Mouse (Mus musculus): Measurements from ENCODE around the gene Kat7. TPM values are rescaled to one million over a fixed set of nuclear protein-coding genes. Genes with fewer than 3 reads are reported as not detected.

Gene Kat7
- total RNA-seq, 2 experiments from 2014 or later = 33.8 to 41.5 TPM

GRCm38 (mm10) chr11:95293017-95293624, 16.9 kb downstream of the Kat7 start:
- ATAC-seq (replicated peaks; ENCODE audit: low FRiP score, poor library complexity, severe bottlenecking) = no peak

- ATAC-seq (replicated peaks; ENCODE audit: low FRiP score, poor library complexity, severe bottlenecking) = no peak
Observed at GRCm38 (mm10) chr11:95291998-95292397, 18.0 kb downstream of the Kat7 start.

- no peak for ATAC-seq (replicated peaks; ENCODE audit: low FRiP score, poor library complexity, severe bottlenecking)
Observed at GRCm38 (mm10) chr11:95282331-95282730, 27.7 kb downstream of the Kat7 start.

DNA sequence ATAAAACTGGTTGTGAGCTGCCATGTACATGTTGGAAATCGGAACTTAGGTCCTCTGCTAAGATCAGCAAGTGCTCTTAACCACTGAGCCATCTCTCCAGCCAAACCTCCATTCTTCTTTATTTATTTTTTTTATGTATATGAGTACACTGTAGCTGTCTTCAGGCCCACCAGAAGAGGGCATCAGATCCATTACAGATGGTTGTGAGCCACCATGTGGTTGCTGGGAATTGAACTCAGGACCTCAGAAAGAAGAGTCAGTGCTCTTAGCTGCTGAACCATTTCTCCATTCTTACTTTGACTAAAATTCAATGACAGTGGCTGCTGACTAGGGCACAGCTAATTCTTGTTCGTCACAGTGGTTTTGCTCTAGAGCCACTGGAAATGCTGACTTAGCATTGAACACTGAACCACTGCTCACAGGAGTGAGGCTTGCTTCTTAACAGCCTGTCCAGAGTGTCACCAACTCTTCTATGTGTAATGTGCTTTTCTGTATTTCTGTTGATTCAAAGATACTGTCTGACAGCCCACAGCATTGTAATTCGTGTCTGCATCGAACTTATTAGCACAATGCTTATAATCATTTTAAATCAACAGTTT, 30.9 kb downstream of the Kat7 start:
- no peak for ATAC-seq (replicated peaks; ENCODE audit: low FRiP score, poor library complexity, severe bottlenecking)

DNA sequence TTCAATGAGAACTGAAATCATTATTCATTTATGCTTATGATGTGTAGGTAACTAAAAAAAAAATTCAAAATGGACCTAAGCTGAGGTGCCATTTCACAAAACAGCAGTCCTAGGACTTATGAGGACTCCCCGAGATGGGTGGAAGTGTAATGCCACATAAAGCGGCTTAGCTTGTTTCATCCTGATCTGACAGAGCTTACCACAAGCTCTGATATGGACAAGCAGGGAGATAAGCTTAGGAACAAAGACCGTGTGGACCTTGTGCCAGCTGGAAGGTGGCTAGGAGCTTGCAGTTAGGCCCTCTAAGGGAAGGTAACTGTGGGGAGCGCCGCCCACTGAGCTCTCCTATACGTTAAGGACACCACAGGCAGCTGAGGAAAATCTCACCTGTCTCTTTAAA, 34.0 kb downstream of the Kat7 start:
- no peak for ATAC-seq (replicated peaks; ENCODE audit: low FRiP score, poor library complexity, severe bottlenecking)

GRCm38 (mm10) chr11:95274613-95275012, 35.4 kb downstream of the Kat7 start:
- ATAC-seq (replicated peaks; ENCODE audit: low FRiP score, poor library complexity, severe bottlenecking) = no peak

- no peak for ATAC-seq (replicated peaks; ENCODE audit: low FRiP score, poor library complexity, severe bottlenecking)
Observed at GRCm38 (mm10) chr11:95273661-95274060, 36.4 kb downstream of the Kat7 start.

- no peak for ATAC-seq (replicated peaks; ENCODE audit: low FRiP score, poor library complexity, severe bottlenecking)
Observed at GRCm38 (mm10) chr11:95266540-95267245, 43.4 kb downstream of the Kat7 start.

DNA sequence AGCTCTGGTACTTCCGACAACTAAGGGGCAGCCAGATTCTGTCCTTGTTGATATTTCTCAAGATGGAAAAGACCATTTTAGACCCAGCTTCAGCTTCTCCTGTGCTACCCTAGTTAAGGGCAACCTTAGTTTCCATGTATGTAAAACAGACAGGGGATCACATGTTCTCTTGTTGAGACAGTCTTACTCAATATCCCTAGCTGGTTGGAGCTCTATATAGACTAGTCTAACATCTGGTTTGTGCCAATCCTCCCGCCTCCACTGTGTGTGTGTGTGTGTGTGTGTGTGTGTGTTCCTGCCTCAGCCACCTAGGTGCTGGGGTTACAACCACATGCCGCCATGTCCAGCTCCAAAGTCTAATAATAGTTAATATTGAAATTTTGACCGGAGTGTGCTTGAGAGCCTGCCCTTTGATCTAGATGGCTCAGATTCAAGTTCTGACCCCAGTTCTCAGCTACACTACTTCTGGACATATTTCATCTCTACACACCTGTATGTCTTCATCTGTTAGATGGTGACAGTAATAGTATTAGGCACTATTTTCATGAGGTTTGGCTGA, 45.5 kb downstream of the Kat7 start:
- ATAC-seq (replicated peaks; ENCODE audit: low FRiP score, poor library complexity, severe bottlenecking) = no peak

DNA sequence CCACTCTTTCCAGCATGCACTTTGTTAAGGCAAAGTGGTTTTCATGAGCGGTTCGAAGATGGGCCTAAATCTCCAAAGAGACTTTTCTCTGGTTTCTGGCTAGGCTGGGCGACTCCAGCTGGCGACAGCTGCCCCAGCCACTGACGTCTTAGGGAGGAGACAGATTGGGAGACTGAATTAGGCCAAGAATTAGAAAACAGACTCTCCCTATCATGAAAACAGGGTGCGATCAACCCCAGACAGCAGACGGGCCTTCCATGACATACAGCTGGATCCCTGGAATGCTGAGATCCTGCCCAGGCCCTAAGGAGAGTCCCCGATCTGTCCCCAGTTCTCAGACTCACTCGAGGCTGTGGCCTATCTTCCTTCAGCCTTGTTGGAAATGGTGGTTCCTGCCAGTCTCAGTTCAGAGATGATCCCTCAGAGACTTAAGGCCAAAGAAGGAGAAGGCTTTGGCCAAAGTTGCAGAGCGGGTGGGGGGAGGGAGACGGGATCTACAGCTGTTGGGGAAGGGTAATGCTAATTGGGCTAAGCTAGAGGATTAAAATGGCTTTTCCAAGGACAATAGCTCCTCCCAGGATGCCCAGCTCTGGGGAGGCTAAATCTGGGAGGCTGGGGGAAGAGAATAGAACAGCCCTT, 46.1 kb downstream of the Kat7 start:
- ATAC-seq (replicated peaks; ENCODE audit: low FRiP score, poor library complexity, severe bottlenecking) = no peak

- ATAC-seq (replicated peaks; ENCODE audit: low FRiP score, poor library complexity, severe bottlenecking) = no peak
Observed at GRCm38 (mm10) chr11:95261178-95261751, 48.8 kb downstream of the Kat7 start, which contains the start of gene Tac4. TSS of gene Tac4 (plus strand) at chr11:95261529.

DNA sequence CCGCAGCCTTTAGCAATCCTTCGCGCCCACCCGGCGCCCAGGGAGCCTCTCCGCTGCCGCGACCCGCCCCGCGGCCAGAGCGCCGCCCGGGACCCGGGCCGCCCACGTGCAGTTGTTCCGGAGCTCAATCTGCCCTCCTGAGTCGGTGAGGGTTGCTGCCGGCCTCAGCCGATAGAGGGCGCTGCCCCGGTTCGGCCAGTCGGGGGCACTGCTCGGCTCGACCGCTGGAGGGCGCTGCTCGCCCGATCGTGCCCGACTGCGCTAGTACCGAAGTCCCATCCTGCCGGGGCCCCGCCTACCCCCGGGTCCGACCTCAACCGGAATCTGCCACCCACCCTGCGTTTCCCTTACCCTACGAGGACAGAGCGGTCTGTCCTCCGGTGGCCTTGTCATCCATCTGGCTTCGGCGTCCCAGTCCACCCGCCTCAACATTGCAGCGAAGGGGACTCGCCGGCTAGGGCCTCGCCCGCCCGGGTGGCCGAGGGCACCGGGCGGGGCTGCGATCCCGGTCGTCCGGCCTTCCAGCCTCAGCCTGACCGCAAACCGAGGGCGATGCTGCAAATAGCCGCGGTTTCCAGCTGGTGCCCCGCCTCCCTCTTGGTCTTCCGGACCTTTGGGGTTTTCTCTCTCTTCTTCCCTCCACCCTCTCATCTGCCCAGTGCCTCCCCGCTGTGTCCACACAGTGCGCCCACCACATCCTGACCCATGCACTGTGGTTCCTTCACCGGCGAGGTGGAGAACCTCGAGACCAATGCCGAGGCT, 50.8 kb downstream of the Kat7 start:
- ATAC-seq (replicated peaks; ENCODE audit: low FRiP score, poor library complexity, severe bottlenecking) = peak; percentile 72

DNA sequence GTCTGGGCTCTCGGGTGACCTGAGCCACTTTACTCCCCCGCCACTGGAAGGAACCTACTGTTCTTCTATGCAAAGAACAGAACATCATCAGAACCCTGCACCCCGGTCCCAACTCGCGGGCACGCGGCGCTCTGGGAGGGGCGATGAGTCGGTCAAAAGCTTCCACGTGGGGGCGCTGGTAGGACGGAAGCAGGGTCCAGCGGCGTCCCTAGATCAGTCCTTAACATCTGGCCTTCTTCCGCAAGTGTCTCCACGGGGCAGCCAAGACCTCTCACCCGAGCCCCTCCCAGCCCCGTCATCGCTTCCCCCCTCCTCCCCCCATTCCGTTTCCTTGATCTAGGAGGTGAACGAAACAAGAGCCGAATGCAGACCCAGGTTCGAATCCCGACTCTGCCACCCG, 51.6 kb downstream of the Kat7 start:
- ATAC-seq (replicated peaks; ENCODE audit: low FRiP score, poor library complexity, severe bottlenecking) = peak; percentile 54

DNA sequence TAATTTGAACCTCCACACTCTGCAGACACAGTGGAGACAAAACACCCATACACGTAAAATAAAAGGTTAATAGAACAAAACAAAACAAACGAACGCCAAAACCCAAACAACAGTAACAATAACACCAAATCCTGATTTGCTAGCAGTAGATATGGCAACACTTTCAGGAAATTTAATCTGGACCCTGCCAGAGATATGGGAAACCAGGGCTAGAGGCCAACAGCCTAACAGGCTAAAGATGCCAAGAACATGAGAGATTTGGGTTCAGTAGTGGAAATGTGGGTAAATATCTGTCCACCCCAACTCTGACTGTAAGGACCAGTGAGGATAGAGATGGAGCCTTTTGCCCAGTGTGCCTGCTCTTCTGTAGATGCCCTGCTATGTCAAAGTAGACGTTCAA, 52.1 kb downstream of the Kat7 start:
- no peak for ATAC-seq (replicated peaks; ENCODE audit: low FRiP score, poor library complexity, severe bottlenecking)

DNA sequence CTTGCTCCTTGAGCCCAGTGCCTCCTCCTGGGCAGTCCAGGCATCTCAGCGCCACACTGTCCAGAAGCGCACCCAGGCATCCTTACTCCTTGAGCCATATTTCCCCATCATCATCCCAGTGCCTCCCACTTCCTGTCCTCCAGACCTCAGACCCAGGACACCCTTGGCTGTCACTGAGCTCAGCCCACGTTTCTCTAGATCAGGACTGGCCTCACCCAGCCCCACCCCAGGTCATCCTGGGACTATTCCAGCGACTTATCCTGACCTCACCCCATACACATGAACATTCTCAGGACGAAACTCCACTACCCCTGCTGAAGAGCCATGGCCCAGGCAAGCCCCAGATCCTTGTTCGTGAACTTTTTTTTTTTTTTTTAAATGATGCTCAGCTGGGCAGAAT, 54.3 kb downstream of the Kat7 start:
- no peak for ATAC-seq (replicated peaks; ENCODE audit: low FRiP score, poor library complexity, severe bottlenecking)

GRCm38 (mm10) chr11:95254165-95254564, 55.9 kb downstream of the Kat7 start:
- no peak for ATAC-seq (replicated peaks; ENCODE audit: low FRiP score, poor library complexity, severe bottlenecking)

- ATAC-seq (replicated peaks; ENCODE audit: low FRiP score, poor library complexity, severe bottlenecking) = no peak
Observed at GRCm38 (mm10) chr11:95252104-95252503, 57.9 kb downstream of the Kat7 start.

GRCm38 (mm10) chr11:95251295-95251694, 58.8 kb downstream of the Kat7 start:
- ATAC-seq (replicated peaks; ENCODE audit: low FRiP score, poor library complexity, severe bottlenecking) = peak; percentile 79

GRCm38 (mm10) chr11:95250110-95250509, 59.9 kb downstream of the Kat7 start:
- ATAC-seq (replicated peaks; ENCODE audit: low FRiP score, poor library complexity, severe bottlenecking) = no peak
